9 mouse cellular contexts compared by ENCODE assay signal in the genomic region with DNA sequence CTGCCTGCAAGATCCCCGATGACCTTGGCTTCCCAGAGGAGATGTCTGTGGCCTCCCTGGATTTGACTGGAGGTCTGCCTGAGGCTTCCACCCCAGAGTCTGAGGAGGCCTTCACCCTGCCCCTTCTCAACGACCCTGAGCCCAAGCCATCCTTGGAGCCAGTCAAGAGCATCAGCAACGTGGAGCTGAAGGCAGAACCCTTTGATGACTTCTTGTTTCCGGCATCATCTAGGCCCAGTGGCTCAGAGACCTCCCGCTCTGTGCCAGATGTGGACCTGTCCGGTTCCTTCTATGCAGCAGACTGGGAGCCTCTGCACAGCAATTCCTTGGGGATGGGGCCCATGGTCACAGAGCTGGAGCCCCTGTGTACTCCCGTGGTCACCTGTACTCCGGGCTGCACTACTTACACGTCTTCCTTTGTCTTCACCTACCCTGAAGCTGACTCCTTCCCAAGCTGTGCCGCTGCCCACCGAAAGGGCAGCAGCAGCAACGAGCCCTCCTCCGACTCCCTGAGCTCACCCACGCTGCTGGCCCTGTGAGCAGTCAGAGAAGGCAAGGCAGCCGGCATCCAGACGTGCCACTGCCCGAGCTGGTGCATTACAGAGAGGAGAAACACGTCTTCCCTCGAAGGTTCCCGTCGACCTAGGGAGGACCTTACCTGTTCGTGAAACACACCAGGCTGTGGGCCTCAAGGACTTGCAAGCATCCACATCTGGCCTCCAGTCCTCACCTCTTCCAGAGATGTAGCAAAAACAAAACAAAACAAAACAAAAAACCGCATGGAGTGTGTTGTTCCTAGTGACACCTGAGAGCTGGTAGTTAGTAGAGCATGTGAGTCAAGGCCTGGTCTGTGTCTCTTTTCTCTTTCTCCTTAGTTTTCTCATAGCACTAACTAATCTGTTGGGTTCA. TPM values are rescaled to one million over a fixed set of nuclear protein-coding genes. Genes with fewer than 3 reads are reported as not detected.
DNase-seq lines count a peak whose midpoint lies in the region; ATAC-seq and TF ChIP-seq lines count a peak whose summit lies in the region.
"Had no signal": no experiment of that assay in that cellular context is flagged by ENCODE, and none has a peak within 500 bp of the region (broad histone marks: within the 10 kb centered on the region; RNA-seq: fewer than 3 reads in every experiment).

No protein-coding gene starts in this region.

- TF ChIP-seq CTCF in lung, postnatal 0 days (IDR thresholded peaks at IDR 0.05): no peak
- TF ChIP-seq CTCF in olfactory bulb, adult 2 months (IDR thresholded peaks at IDR 0.05; ENCODE audit: insufficient read depth, low read depth, low read length): no peak

- H3K9me3 ChIP-seq in forebrain, embryonic 12.5 days: no peaks in the 10 kb centered on the region
- no peaks in the 10 kb centered on the region for H3K9me3 ChIP-seq in forebrain, embryonic 15.5 days
- H3K9me3 ChIP-seq in lung, postnatal 0 days (ENCODE audit: low read length): no peaks in the 10 kb centered on the region
- H3K9me3 ChIP-seq in intestine, embryonic 15.5 days: no peaks in the 10 kb centered on the region

- no peak for TF ChIP-seq EP300 in lung, postnatal 0 days (IDR thresholded peaks at IDR 0.05)

- 23% methylated on average over 23 of the region's 23 CpGs for WGBS in forebrain, embryonic 12.5 days
- WGBS in forebrain, embryonic 15.5 days: 29% methylated on average over 23 of the region's 23 CpGs
- WGBS in lung, postnatal 0 days: 71% methylated on average over 23 of the region's 23 CpGs
- 67% methylated on average over 23 of the region's 23 CpGs for WGBS in intestine, embryonic 15.5 days
- WGBS in olfactory bulb, adult 2 months: 52% methylated on average over 23 of the region's 23 CpGs

- no peak for DNase-seq in lung, postnatal 0 days (ENCODE audit: low spot score)
- DNase-seq in lung, postnatal 4 days: no peak
- no peak for DNase-seq in cerebellum, adult 11-12 months
- DNase-seq in urinary bladder, postnatal 10 days (ENCODE audit: low spot score): no peak
- DNase-seq: embryo, embryonic 11 days had no signal

- no peaks in the 10 kb centered on the region for H3K36me3 ChIP-seq in forebrain, embryonic 12.5 days (replicated peaks)
- no peaks in the 10 kb centered on the region for H3K36me3 ChIP-seq in forebrain, embryonic 15.5 days
- H3K36me3 ChIP-seq in lung, postnatal 0 days (ENCODE audit: insufficient read depth, low read length): peaks cover 15% of the 10 kb centered on the region; the same call in 1 of the 2 replicates
- H3K36me3 ChIP-seq in intestine, embryonic 15.5 days: no peaks in the 10 kb centered on the region

- peaks cover 36% of the 10 kb centered on the region for H3K4me1 ChIP-seq in forebrain, embryonic 12.5 days
- H3K4me1 ChIP-seq in forebrain, embryonic 15.5 days: peaks cover 42% of the 10 kb centered on the region
- H3K4me1 ChIP-seq in lung, postnatal 0 days (ENCODE audit: insufficient read depth, low read depth, low read length): peaks cover 5% of the 10 kb centered on the region; the same call in 1 of the 2 replicates
- peaks cover 31% of the 10 kb centered on the region for H3K4me1 ChIP-seq in intestine, embryonic 15.5 days (replicated peaks)
- H3K4me1 ChIP-seq in olfactory bulb, adult 2 months (ENCODE audit: control insufficient read depth, insufficient read depth, low read length): peaks cover 18% of the 10 kb centered on the region

- H3K4me2 ChIP-seq in forebrain, embryonic 12.5 days: peak overlapping the region; percentile 100; the same call in 1 of the 2 replicates
- H3K4me2 ChIP-seq in forebrain, embryonic 15.5 days (replicated peaks): no peak overlapping the region
- H3K4me2 ChIP-seq in lung, postnatal 0 days (replicated peaks; ENCODE audit: low read depth, low read length): peak overlapping the region; percentile 85
- H3K4me2 ChIP-seq in intestine, embryonic 15.5 days (replicated peaks): 0 out of 2 replicates have a peak overlapping the region, but pooled peaks have one; percentile 17

- H3K27ac ChIP-seq in forebrain, embryonic 12.5 days: no peak overlapping the region
- no peak overlapping the region for H3K27ac ChIP-seq in forebrain, embryonic 15.5 days (replicated peaks)
- no peak overlapping the region for H3K27ac ChIP-seq in lung, postnatal 0 days (ENCODE audit: low read length)
- no peak overlapping the region for H3K27ac ChIP-seq in intestine, embryonic 15.5 days
- no peak overlapping the region for H3K27ac ChIP-seq in olfactory bulb, adult 2 months (ENCODE audit: insufficient read depth, low read depth, low read length)

- no peak overlapping the region; the same call in 1 of the 2 replicates for H3K4me3 ChIP-seq in forebrain, embryonic 12.5 days (replicated peaks)
- H3K4me3 ChIP-seq in forebrain, embryonic 15.5 days: no peak overlapping the region
- peak overlapping the region; percentile 89 for H3K4me3 ChIP-seq in lung, postnatal 0 days (ENCODE audit: low read depth, low read length)
- no peak overlapping the region for H3K4me3 ChIP-seq in intestine, embryonic 15.5 days (replicated peaks)
- H3K4me3 ChIP-seq in olfactory bulb, adult 2 months (ENCODE audit: insufficient read depth, low read depth, low read length): peak overlapping the region; percentile 67

- no peak for TF ChIP-seq POLR2A in olfactory bulb, adult 2 months (IDR thresholded peaks at IDR 0.05; ENCODE audit: insufficient read depth, low read depth, low read length)

- no peak overlapping the region for H3K9ac ChIP-seq in forebrain, embryonic 12.5 days
- H3K9ac ChIP-seq in forebrain, embryonic 15.5 days (replicated peaks): no peak overlapping the region
- H3K9ac ChIP-seq in lung, postnatal 0 days (replicated peaks; ENCODE audit: low read depth): peak overlapping the region; percentile 32; the same call in 1 of the 2 replicates
- H3K9ac ChIP-seq in intestine, embryonic 15.5 days: no peak overlapping the region

- H3K27me3 ChIP-seq in forebrain, embryonic 12.5 days: peaks cover 55% of the 10 kb centered on the region
- peaks cover 18% of the 10 kb centered on the region for H3K27me3 ChIP-seq in forebrain, embryonic 15.5 days
- H3K27me3 ChIP-seq in lung, postnatal 0 days (replicated peaks; ENCODE audit: insufficient read depth, low read length): no peaks in the 10 kb centered on the region
- peaks cover 9% of the 10 kb centered on the region for H3K27me3 ChIP-seq in intestine, embryonic 15.5 days (replicated peaks)

- ATAC-seq in forebrain, embryonic 12.5 days (ENCODE audit: low FRiP score): no peak
- ATAC-seq in forebrain, embryonic 15.5 days (replicated peaks): no peak
- ATAC-seq in lung, postnatal 0 days: no peak
- no peak for ATAC-seq in intestine, embryonic 15.5 days

RNA-seq across cellular contexts. Expression of gene Fos, which starts 2.5 kb away (rescaled TPM):
- 0.80 and 1.1 TPM in 2 replicates for polyA plus RNA-seq in forebrain, embryonic 12.5 days (2016; fragmentation: Nextera tagmentation; extraction: Ambion mirVana)
- polyA plus RNA-seq in forebrain, embryonic 15.5 days (2015; fragmentation: Nextera tagmentation; extraction: Ambion mirVana): 1.6 and 2.2 TPM in 2 replicates
- polyA plus RNA-seq in lung, postnatal 0 days (2015; fragmentation: Nextera tagmentation; extraction: Ambion mirVana): 30.8 and 33.8 TPM in 2 replicates
- polyA plus RNA-seq in intestine, embryonic 15.5 days (2015; fragmentation: Nextera tagmentation; extraction: Ambion mirVana): 4.9 and 5.3 TPM in 2 replicates
- polyA plus RNA-seq in olfactory bulb, adult 2 months (2012; ENCODE audit: insufficient read depth, insufficient read length, low replicate concordance, missing spikeins): not detected in 2 replicates

Comparison
In these comparisons a context has a peak if more than half of its experiments do, and no peak if none do; other contexts are left out.
1. H3K4me3 ChIP-seq: peak in lung, postnatal 0 days (single experiment) and olfactory bulb, adult 2 months (single experiment); none in forebrain, embryonic 12.5 days (single experiment), forebrain, embryonic 15.5 days (single experiment) and intestine, embryonic 15.5 days (single experiment).